Mouse (Mus musculus) neural tube, embryonic 13.5 days (tissue): ENCODE data around the gene Klc4. TPM values are rescaled to one million over a fixed set of nuclear protein-coding genes. Genes with fewer than 3 reads are reported as not detected.
A peak's percentile ranks its signal among the peaks of the same experiment; 100 is the strongest.

ENCODE experiments used
- ATAC-seq: fragments of 200-750 bp; cut with Nextera tagmentation; 2 replicates; pipeline ENCODE4 v1.8.0; 2017; ENCODE audit warnings: low read depth, mild to moderate bottlenecking, moderate TSS enrichment, moderate library complexity
- H3K27ac ChIP-seq: fragments of 300-500 bp; sonication (generic); replicated peaks from 2 replicates; pipeline ENCODE4 v1.5.1; 2015; ENCODE audit warnings: moderate library complexity, mild to moderate bottlenecking, inconsistent platforms
- H3K27me3 ChIP-seq: fragments of 300-500 bp; sonication (generic); 2 replicates; pipeline ENCODE4 v1.6.1; 2015; ENCODE audit warnings: mild to moderate bottlenecking, inconsistent platforms
- H3K36me3 ChIP-seq: fragments of 300-500 bp; sonication (generic); 2 replicates; pipeline ENCODE4 v1.6.1; 2015; ENCODE audit warnings: mild to moderate bottlenecking, inconsistent platforms
- H3K4me1 ChIP-seq: fragments of 300-500 bp; sonication (generic); replicated peaks from 2 replicates; pipeline ENCODE4 v1.6.1; 2015; ENCODE audit warnings: inconsistent platforms
- H3K4me2 ChIP-seq: fragments of 300-500 bp; sonication (generic); 2 replicates; pipeline ENCODE4 v1.6.1; 2015; ENCODE audit warnings: inconsistent platforms, mild to moderate bottlenecking, moderate library complexity
- H3K4me3 ChIP-seq: fragments of 300-500 bp; sonication (generic); 2 replicates; pipeline ENCODE4 v1.5.1; 2015; ENCODE audit warnings: mild to moderate bottlenecking, inconsistent platforms
- H3K9ac ChIP-seq: fragments of 300-500 bp; sonication (generic); 2 replicates; pipeline ENCODE4 v1.6.1; 2015; ENCODE audit warnings: moderate library complexity, mild to moderate bottlenecking, inconsistent platforms
- H3K9me3 ChIP-seq: fragments of 300-500 bp; sonication (generic); 2 replicates; pipeline ENCODE4 v1.6.1; 2016; ENCODE audit warnings: inconsistent platforms
- WGBS: fragments of 180-500 bp; shearing (Covaris S2); methylation state at CpG from one replicate; pipeline ENCODE4 v1.1.7; 2015; 5-methylcytosine and 5-hydroxymethylcytosine counted together
- polyA plus RNA-seq: library from polyadenylated mRNA; unstranded; fragments of >200 nt; fragmentation: Nextera tagmentation; extraction: Ambion mirVana; gene quantifications from 2 replicates; pipeline ENCODE4 v1.2.1, GENCODE M21; 2015

Klc4 gene
- polyA plus RNA-seq, 1 experiment from 2014 or later, result 45.3 TPM

- H3K4me1 ChIP-seq, result peaks cover 54% of the 10 kb centered on the region
- H3K4me3 ChIP-seq, result peak within 1 kb of the TSS; percentile 74
- under 1% methylated on average over 51 of the region's 58 CpGs for WGBS
- ATAC-seq, result peak; percentile 93
- H3K27me3 ChIP-seq, result no peaks in the 10 kb centered on the region
- H3K27ac ChIP-seq, result peak within 1 kb of the TSS; percentile 96
- H3K9ac ChIP-seq, result peak within 1 kb of the TSS; percentile 96
- H3K36me3 ChIP-seq, result peaks cover 30% of the 10 kb centered on the region
- no peaks in the 10 kb centered on the region for H3K9me3 ChIP-seq
- peak within 1 kb of the TSS; percentile 91 for H3K4me2 ChIP-seq
These were observed 4.6 kb upstream of the Klc4 start, which contains the start of gene Cul7 for GRCm38 (mm10) chr17:46650232-46651031. Cul7 (plus strand) TSS chr17:46650337.

- 38% methylated on average over 15 of the region's 15 CpGs for WGBS
- Histone ChIP-seq H3K4me2 (peak overlapping the region; percentile 91), H3K9ac (peak overlapping the region; percentile 96), H3K36me3 (peaks cover 26% of the 10 kb centered on the region), H3K9me3 (no peaks in the 10 kb centered on the region), H3K27ac (peak overlapping the region; percentile 96), H3K27me3 (no peaks in the 10 kb centered on the region), H3K4me1 (peaks cover 60% of the 10 kb centered on the region), H3K4me3 (peak overlapping the region; percentile 74)
- no peak for ATAC-seq
These were observed 4.0 kb upstream of the Klc4 start for GRCm38 (mm10) chr17:46649811-46650210.

- Histone ChIP-seq H3K9me3 (no peaks in the 10 kb centered on the region), H3K27ac (no peak overlapping the region), H3K4me2 (no peak overlapping the region), H3K4me3 (no peak overlapping the region; the same call in 1 of the 2 replicates), H3K27me3 (no peaks in the 10 kb centered on the region), H3K9ac (no peak overlapping the region), H3K4me1 (peaks cover 62% of the 10 kb centered on the region), H3K36me3 (peaks cover 18% of the 10 kb centered on the region)
- WGBS, result 94% methylated on average over 9 of the region's 9 CpGs
- ATAC-seq, result no peak
These were observed 2.6 kb upstream of the Klc4 start for GRCm38 (mm10) chr17:46648436-46648835.

- no peak for ATAC-seq
- H3K27ac ChIP-seq, result no peak overlapping the region
- H3K27me3 ChIP-seq, result no peaks in the 10 kb centered on the region
- H3K4me1 ChIP-seq, result peaks cover 51% of the 10 kb centered on the region
- WGBS, result 91% methylated on average over 7 of the region's 7 CpGs
- peak overlapping the region; percentile 77 for H3K4me2 ChIP-seq
- H3K9me3 ChIP-seq, result no peaks in the 10 kb centered on the region
- H3K36me3 ChIP-seq, result peaks cover 17% of the 10 kb centered on the region
- peak overlapping the region; percentile 82; the same call in 1 of the 2 replicates for H3K4me3 ChIP-seq
- H3K9ac ChIP-seq, result no peak overlapping the region; the same call in 1 of the 2 replicates
These were observed 1.5 kb upstream of the Klc4 start for GRCm38 (mm10) chr17:46647279-46647678.

- H3K4me1 ChIP-seq, result peaks cover 41% of the 10 kb centered on the region
- peak overlapping the region; percentile 91 for H3K27ac ChIP-seq
- H3K36me3 ChIP-seq, result peaks cover 25% of the 10 kb centered on the region
- H3K9me3 ChIP-seq, result no peaks in the 10 kb centered on the region
- no peaks in the 10 kb centered on the region for H3K27me3 ChIP-seq
- peak overlapping the region; percentile 82 for H3K4me3 ChIP-seq
- peak overlapping the region; percentile 78 for H3K9ac ChIP-seq
- H3K4me2 ChIP-seq, result peak overlapping the region; percentile 77
- 0% methylated on average over 19 of the region's 19 CpGs for WGBS
- ATAC-seq, result no peak
These were observed 470 bp upstream of the Klc4 start for GRCm38 (mm10) chr17:46646322-46646662.

GRCm38 (mm10) chr17:46644916-46645475, 826 bp downstream of the Klc4 start:
- Histone ChIP-seq H3K4me1 (peaks cover 34% of the 10 kb centered on the region), H3K27ac (peak overlapping the region; percentile 61), H3K9ac (peak overlapping the region; percentile 89), H3K9me3 (no peaks in the 10 kb centered on the region), H3K36me3 (peaks cover 38% of the 10 kb centered on the region), H3K4me3 (peak overlapping the region; percentile 82), H3K27me3 (no peaks in the 10 kb centered on the region), H3K4me2 (peak overlapping the region; percentile 92)
- WGBS, result 19% methylated on average over 11 of the region's 11 CpGs
- ATAC-seq, result 0 out of 2 replicates have a peak, but pooled peaks have one; percentile 2

GRCm38 (mm10) chr17:46644152-46644805, 1.5 kb downstream of the Klc4 start:
- peak overlapping the region; percentile 92 for H3K4me2 ChIP-seq
- peak overlapping the region; percentile 82 for H3K4me3 ChIP-seq
- H3K36me3 ChIP-seq, result peaks cover 46% of the 10 kb centered on the region
- WGBS, result 89% methylated on average over 12 of the region's 12 CpGs
- no peak overlapping the region for H3K27ac ChIP-seq
- peak overlapping the region; percentile 89 for H3K9ac ChIP-seq
- no peak for ATAC-seq
- no peaks in the 10 kb centered on the region for H3K27me3 ChIP-seq
- H3K4me1 ChIP-seq, result peaks cover 27% of the 10 kb centered on the region
- H3K9me3 ChIP-seq, result no peaks in the 10 kb centered on the region

GRCm38 (mm10) chr17:46642060-46642459, 3.8 kb downstream of the Klc4 start:
- no peak for ATAC-seq
- H3K4me2 ChIP-seq, result no peak overlapping the region
- H3K27me3 ChIP-seq, result no peaks in the 10 kb centered on the region
- H3K9ac ChIP-seq, result no peak overlapping the region
- H3K4me3 ChIP-seq, result no peak overlapping the region
- no peaks in the 10 kb centered on the region for H3K9me3 ChIP-seq
- WGBS, result 93% methylated on average over 17 of the region's 17 CpGs
- H3K27ac ChIP-seq, result no peak overlapping the region
- H3K4me1 ChIP-seq, result peaks cover 22% of the 10 kb centered on the region
- H3K36me3 ChIP-seq, result peaks cover 53% of the 10 kb centered on the region

GRCm38 (mm10) chr17:46639929-46640328, 5.9 kb downstream of the Klc4 start:
- no peak for ATAC-seq
- Histone ChIP-seq H3K9ac (no peak overlapping the region), H3K27me3 (no peaks in the 10 kb centered on the region), H3K9me3 (no peaks in the 10 kb centered on the region), H3K4me2 (no peak overlapping the region), H3K4me1 (peaks cover 16% of the 10 kb centered on the region), H3K27ac (no peak overlapping the region), H3K4me3 (no peak overlapping the region), H3K36me3 (peaks cover 68% of the 10 kb centered on the region)
- 78% methylated on average over 9 of the region's 9 CpGs for WGBS

GRCm38 (mm10) chr17:46636831-46637523, 8.8 kb downstream of the Klc4 start:
- H3K9ac ChIP-seq, result peak overlapping the region; percentile 42
- WGBS, result 14% methylated on average over 15 of the region's 15 CpGs
- no peak; the same call in 1 of the 2 replicates for ATAC-seq

GRCm38 (mm10) chr17:46629685-46630441, 16.0 kb downstream of the Klc4 start:
- peak overlapping the region; percentile 99 for H3K9ac ChIP-seq
- peaks cover 42% of the 10 kb centered on the region for H3K36me3 ChIP-seq
- H3K9me3 ChIP-seq, result no peaks in the 10 kb centered on the region
- peak overlapping the region; percentile 82 for H3K4me2 ChIP-seq
- H3K4me1 ChIP-seq, result peaks cover 52% of the 10 kb centered on the region
- ATAC-seq, result peak; percentile 56
- H3K4me3 ChIP-seq, result peak overlapping the region; percentile 98
- peak overlapping the region; percentile 93 for H3K27ac ChIP-seq
- H3K27me3 ChIP-seq, result no peaks in the 10 kb centered on the region
- 7% methylated on average over 12 of the region's 12 CpGs for WGBS

More at GRCm38 (mm10) chr17:46636831-46637523, 8.8 kb downstream of the Klc4 start:
- Histone ChIP-seq H3K4me1 (peaks cover 5% of the 10 kb centered on the region), H3K27me3 (no peaks in the 10 kb centered on the region), H3K4me3 (no peak overlapping the region), H3K9me3 (no peaks in the 10 kb centered on the region), H3K36me3 (peaks cover 76% of the 10 kb centered on the region), H3K4me2 (peak overlapping the region; percentile 39), H3K27ac (0 out of 2 replicates have a peak overlapping the region, but pooled peaks have one; percentile 24)
